Mouse (Mus musculus): ENCODE results near the gene Med24.

Med24 gene

DNA sequence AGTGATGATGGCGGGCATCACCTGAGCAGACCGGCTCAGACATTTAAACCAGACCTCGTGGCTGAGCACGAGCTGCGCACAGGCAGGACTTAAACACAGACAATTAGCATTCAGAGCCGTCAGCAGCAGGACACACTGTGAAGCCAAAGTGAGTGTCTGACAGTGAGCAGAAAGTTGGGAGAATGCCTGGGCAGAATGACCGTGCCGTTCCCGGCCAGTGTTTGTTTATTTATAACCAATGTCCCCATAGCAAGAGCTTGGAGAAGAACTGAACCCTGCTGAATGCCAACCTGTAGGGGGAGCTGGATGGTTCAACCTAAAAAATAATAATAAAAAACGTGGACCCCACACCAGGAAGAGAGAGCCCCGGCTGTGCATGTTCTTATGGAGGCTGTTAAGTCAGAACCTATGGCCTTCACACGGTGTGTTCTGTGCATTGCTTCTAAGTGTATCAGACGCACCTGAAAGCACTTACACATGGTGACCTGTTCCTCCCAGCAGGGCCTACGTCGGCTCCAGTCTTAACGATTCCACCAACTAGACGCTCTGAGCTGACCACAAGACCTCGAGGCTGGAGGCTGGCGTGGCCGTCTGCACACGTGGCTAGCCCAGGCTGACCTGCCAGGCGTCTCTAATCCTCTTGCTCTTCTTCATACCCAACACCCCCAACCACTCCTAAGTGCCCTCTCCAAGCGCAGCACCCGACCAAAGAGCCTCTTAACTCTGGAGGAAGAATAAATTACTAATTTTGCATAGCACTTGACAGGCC is 7.6 kb downstream of the Med24 start:
- no peak for TF ChIP-seq GATA4 (IDR thresholded peaks at IDR 0.05; ENCODE audit: insufficient replicate concordance, low read length)

DNA sequence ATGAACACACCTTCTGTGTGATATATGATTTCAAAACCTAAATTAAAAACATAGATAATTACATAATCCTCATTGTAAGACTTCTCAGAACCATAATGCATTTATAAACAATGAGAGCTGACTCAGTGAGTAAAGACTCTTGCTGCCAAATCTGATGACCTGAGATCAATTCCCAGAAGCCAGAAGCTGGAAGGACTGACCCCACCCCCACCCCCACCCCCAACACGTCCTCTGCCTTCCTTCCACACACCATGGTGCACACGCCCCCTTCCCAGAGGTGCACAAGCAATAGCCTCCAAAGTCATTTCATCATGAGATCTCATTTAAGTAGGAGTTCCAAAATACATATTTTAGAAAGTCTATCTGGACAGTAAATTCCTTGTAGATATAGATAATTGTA is 8.5 kb downstream of the Med24 start:
- no peak for TF ChIP-seq GATA4 (IDR thresholded peaks at IDR 0.05; ENCODE audit: insufficient replicate concordance, low read length)

DNA sequence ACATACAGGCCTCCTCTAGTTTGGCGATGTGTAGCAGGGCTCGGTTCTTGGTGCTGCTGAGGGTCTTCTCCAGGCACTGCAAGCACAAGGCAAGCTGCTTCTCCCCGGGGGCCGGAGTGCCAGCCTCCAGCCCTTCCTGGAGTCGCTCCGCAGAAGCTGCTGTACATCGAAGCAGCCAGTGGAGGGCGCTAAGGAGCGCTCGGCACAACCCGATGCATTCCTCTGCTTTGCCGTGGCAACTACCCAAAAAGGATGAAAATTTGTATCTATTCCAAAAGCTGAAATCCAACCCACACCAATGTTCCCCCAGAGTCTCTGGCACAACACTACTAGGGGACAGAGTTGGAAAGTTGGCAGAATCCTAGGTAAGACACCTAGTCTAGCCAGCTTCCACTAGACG is 11.3 kb downstream of the Med24 start:
- no peak for TF ChIP-seq GATA4 (IDR thresholded peaks at IDR 0.05; ENCODE audit: insufficient replicate concordance, low read length)

DNA sequence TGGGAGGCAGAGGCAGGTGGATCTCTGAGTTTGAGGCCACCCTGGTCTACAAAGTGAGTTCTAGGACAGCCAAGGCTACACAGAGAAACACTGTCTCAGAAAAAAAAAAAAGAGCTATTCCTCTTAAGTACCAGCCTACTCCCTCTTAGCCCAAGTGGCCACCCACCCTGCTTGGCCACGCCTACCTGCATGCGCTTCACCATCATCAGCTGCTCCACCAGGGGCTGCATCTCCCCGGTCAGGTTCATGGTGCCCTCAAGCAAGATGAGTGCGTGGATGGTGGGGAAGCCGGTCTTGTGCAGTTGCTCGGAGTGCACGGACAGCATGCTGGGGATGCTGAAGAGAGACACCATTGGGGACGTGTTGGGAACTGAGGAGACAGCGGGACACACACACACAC is 13.3 kb downstream of the Med24 start:
- TF ChIP-seq GATA4 (IDR thresholded peaks at IDR 0.05; ENCODE audit: insufficient replicate concordance, low read length) = no peak

DNA sequence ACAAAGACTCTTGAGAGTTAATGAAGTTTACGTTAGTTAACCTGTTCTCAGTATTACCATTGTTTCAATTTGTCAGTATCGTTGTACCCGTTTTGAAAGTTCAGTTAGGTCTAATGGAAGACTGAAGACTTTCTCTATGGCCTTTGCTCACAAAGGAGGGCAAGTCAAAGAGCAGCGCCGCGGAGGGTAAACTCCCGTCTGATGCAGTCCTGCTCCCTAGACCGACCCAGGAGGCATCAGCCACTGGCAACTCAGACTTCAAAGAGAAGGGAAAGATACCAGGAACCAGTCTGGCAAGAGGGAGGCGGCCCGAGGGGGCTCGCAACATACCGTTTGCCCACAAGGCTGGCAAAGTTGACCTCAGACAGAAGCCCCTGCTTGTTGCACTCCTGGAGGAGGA is 15.5 kb downstream of the Med24 start:
- no peak for TF ChIP-seq GATA4 (IDR thresholded peaks at IDR 0.05; ENCODE audit: insufficient replicate concordance, low read length)

DNA sequence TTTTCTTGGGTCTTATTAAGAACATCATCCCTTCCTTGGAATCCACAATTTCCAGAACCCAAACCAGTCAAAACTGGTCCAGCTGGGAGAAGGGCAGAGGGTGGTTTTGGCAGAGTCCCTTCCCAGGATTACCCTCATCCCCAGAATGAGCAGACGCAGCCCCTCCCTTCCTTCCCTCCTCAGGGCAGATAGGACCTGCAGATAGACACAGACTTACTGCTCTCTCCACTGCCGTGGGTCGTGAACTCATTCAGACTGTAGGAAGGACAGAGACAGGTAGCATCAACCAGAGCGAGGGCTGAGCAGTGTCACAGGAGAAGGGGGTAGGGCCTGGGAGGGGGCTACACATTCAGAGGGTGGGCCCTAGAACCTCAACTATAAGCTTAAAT is 18.2 kb downstream of the Med24 start:
- TF ChIP-seq GATA4 (IDR thresholded peaks at IDR 0.05; ENCODE audit: insufficient replicate concordance, low read length) = no peak

DNA sequence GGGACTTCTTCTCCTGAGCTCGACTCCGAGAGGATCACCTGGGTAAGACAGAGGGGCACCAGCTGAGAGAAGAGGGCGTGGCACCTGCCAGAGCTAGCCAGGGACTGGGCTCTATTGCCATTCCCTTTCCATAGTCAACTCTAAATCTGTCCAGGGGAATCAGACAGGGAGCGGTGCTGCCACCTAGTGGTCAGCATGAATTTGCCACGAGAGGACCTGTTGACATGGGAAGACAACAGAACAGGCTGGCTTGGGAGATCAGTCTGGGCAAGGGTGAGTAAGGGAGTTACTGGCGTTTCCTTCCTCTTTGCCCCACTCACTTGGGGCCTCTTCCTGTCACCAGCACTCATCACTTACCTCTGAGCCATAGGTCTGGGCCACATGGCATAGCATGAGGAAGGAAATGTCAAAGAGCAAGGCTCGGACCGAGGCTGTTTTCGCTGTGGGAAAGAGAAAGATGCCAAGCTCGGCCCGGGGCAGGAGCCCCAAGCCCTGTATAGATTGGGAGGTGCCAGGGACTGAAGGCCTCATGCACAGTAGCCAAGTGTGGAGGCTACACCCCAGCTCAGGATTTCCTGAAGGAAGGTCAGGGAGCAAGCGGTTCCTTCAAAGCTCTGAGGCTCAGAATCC is 18.7 kb downstream of the Med24 start:
- TF ChIP-seq GATA4 (IDR thresholded peaks at IDR 0.05; ENCODE audit: insufficient replicate concordance, low read length) = no peak; the same call in 1 of the 2 replicates

DNA sequence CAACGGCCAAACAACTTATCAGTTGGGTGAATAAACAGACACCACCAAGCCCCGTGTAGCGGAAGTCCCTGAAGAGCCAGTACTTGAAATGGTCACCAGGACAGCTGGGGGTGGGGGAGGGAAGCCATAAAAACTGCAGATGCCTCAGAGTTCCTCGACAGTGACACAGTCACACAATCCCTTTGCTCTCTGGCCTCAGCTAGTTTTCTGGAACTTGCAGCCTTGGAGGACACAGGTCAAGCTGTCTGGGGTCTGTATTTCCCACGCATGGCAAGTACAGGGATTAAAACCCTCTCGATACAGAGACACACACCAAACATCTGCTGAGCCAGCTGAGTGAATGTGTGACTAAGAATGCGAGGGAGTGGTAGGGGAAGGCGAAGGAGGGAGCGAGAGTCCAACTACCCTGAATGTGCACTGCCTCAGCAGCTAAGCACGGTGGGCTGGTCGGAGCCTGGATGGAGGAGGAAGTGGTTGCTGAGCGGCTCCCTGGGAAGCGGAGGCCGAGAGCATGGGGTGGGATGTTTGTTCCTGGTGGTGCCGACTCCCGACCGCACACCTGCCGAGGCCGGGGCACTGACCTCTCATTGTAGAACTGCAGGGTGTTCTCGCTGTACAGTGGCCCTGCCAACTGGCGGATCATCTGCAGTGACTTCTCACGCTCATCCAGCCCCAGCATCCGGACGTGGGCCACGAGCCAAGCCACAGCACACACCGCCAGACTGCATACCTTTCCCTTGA is 20.1 kb downstream of the Med24 start:
- TF ChIP-seq GATA4 (IDR thresholded peaks at IDR 0.05; ENCODE audit: insufficient replicate concordance, low read length) = no peak

DNA sequence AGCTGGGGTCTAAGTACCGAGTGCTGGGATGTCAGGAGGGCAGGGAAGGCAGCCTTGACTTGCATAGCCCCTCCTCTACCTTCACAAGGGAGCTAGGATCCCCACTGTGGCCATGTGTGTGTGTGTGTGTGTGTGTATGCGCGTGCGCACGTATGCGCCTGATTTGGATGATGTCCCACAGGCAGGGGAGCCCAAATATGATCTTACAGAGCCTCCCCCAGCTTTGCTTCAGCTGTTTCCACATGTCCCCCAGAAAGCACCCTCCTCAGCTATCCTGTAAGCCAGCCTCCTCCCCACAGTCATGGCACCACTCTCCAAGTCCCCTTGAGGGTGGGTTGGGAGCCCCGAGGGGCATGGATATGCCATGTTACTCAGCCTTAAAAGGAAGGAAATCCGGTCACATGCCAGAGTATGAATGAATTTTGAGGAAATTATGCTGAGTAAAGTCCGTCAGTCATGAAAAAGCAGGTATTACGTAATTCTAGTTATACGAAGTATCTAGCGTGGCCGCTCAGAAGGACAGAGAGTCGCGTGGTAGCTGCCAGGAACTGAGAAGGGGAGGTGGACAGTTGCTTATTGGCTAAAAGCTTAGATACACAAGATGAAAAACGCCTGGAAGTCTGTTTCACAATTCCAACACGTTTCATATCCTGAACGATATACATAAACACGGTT is 20.8 kb downstream of the Med24 start:
- no peak for TF ChIP-seq GATA4 (IDR thresholded peaks at IDR 0.05; ENCODE audit: insufficient replicate concordance, low read length)

DNA sequence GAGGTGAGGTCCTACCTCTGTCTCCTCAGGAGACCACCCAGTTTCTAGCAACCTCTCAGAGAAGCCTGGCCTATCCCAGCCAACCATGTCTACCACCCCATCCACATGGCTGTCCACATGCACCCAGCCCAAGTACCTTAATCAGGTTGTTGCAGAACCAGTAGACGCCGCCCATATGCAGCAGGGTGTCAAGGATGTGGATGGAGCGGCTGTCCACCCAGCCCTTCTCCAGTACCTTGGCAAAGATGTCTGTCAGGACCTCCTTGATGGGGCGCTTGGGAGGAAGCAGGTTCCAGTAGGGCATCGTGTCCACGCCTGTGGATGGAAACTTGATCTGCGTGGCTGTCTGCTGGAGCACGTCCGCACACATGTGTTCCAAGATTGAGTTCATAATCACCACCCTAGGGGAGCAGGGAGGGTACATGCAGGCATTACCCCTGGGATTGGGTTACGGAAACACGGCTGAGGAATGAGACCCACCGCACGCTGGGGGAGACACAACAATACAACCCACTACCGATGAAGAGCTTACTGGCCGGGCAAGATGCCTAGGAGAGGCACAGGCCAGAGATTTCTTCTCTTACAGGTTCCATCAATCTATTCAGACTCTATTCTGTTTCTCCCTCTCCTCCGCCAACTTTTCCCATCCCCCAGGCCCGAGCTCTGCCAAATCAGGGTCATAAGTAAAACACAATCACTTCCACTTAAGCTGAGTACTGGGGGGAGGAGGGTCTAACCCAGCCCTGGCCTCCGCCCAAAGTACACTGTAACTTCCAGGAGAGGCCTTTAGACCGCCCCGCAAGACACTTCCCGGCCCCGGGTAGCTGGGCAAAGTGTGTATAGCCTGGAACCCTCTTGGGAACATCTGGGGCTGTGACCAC is 21.6 kb downstream of the Med24 start:
- TF ChIP-seq GATA4 (IDR thresholded peaks at IDR 0.05; ENCODE audit: insufficient replicate concordance, low read length) = no peak

DNA sequence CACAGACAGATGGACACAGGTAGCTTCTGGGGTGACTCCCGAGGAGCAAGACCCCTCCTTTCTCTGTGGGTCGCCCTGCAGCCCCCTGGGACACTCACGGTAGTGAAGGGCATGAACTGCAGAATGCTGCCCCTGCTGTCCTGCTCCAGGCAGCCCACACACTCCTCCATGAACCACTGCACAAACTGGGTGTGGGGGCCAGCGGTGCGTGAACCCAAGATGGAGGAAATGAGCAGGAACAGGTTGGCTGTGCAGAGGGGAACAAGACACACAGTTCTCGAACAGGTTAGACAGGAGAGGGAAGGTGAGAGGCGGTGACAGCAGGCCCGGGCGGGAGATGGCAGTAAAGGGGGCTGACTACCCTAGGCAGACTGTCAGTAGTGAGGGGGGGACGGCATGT is 24.2 kb downstream of the Med24 start:
- no peak for TF ChIP-seq GATA4 (IDR thresholded peaks at IDR 0.05; ENCODE audit: insufficient replicate concordance, low read length)

DNA sequence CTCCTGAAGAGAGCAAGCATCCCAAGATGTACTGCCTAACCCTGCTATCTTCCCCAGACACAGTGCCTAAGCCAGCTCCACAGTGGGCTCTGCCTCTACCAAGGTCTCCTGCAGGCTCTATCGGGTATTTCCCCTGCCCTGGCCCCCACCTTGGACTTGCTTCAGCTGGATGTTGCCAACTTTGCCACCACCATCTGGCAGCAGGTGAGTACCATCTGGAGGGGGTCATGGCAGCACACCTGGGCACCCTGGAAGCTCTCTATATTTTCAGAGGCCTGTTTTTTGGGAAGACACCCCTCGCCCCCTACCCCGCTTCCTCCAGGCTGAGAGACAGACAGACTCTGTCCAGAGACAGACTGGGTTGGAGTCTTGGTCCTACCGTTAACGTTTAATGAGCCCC is 26.9 kb downstream of the Med24 start:
- no peak for TF ChIP-seq GATA4 (IDR thresholded peaks at IDR 0.05; ENCODE audit: insufficient replicate concordance, low read length)

DNA sequence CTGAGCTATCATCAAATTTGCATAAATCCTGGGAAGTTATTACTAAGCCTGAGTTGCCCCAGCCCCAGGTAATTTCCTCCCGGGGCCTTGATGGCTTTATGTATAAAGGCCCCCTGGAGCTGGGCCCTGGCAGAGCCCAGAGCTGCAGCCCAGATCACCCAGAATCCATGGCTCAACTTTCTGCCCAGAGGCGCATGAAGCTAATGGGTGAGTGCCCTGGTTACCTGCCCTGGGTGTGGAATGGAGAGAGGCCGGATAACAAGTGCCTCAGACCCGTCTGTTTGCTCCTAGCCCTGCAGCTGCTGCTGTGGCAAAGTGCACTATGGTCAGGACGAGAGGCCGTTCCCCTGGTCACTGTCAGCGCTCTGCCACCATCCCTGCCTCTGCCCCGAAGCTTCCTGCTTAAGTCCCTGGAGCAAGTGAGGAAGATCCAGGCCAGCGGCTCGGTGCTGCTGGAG is 28.0 kb downstream of the Med24 start, which contains the start of gene Csf3:
TSS of gene Csf3 (plus strand) at position 51 of the 458 bp plus-strand sequence.
- TF ChIP-seq GATA4 (IDR thresholded peaks at IDR 0.05; ENCODE audit: insufficient replicate concordance, low read length) = no peak

DNA sequence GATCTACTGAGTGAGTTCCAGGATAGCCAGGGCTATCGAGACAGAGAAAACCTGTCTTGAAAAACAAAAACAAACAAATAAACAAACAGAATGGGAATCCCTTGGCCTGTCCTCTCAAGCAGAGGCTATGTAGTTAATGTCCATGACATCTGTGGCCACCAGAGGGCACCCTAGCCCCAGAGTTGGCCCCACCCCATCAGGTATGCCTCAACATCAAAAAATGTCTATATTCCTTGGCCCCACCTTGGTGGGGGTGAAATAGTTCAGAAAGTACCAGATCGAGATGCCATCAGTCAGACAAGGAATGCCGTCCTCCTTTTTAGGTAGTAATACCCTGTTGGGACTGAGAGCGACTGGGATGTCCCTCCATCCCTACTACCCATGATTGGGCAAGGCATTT is 29.3 kb downstream of the Med24 start:
- TF ChIP-seq GATA4 (IDR thresholded peaks at IDR 0.05; ENCODE audit: insufficient replicate concordance, low read length) = no peak

Measured in liver, adult (tissue).